Mouse (Mus musculus) left cerebral cortex, postnatal 36 days (tissue): ENCODE data around the gene Acy3. TPM values are rescaled to one million over a fixed set of nuclear protein-coding genes. Genes with fewer than 3 reads are reported as not detected.
A peak's percentile ranks its signal among the peaks of the same experiment; 100 is the strongest.

Source experiments
- DNase-seq, 2 experiments: peaks; one replicate each; pipeline ENCODE4 v3.0.0; 2021 to 2022; ENCODE audit warnings: low spot score in 2 of 2, mixed read lengths in 1 of 2
- intact Hi-C: fragments of 180-260 bp; cut with DNase I; formaldehyde crosslinking; loops from one replicate; pipeline ENCODE4 v1.15.1; 2025
- total RNA-seq, 2 experiments: library from RNA; stranded (reverse); gene quantifications; 2 replicates each; pipeline ENCODE4 v1.2.3; 2021

The Acy3 gene
- total RNA-seq, 2 experiments from 2014 or later, result 2.0 to 2.7 TPM

- no peak for DNase-seq
- intact Hi-C loops, result no loop called here
These were observed 12.9 kb downstream of the Acy3 start for GRCm38 (mm10) chr19:3999121-3999730.

- intact Hi-C loops, result no loop called here
- peak; percentile 95 to 96 for DNase-seq
These were observed 13.9 kb downstream of the Acy3 start, which contains the start of the genes Nudt8 and Gm49405 for GRCm38 (mm10) chr19:4000119-4000900. TSS of gene Nudt8 (plus strand) at chr19:4000580. TSS of gene Gm49405 (plus strand) at chr19:4000626.

GRCm38 (mm10) chr19:4000949-4001525, 14.7 kb downstream of the Acy3 start:
- no peak for DNase-seq
- intact Hi-C loops, result no loop called here

- intact Hi-C loops, result no loop called here
- no peak for DNase-seq
These were observed 15.4 kb downstream of the Acy3 start for GRCm38 (mm10) chr19:4001752-4002151.

- intact Hi-C loops, result no loop called here
These were observed 16.7 kb downstream of the Acy3 start, which contains the start of gene Doc2g for GRCm38 (mm10) chr19:4003112-4003511. TSS of gene Doc2g (plus strand) at chr19:4003313.

GRCm38 (mm10) chr19:4003641-4004040, 17.3 kb downstream of the Acy3 start:
- intact Hi-C loops, result no loop called here
- DNase-seq, result no peak

More at GRCm38 (mm10) chr19:4003112-4003511, 16.7 kb downstream of the Acy3 start, which contains the start of gene Doc2g:
- DNase-seq, result no peak

- no peak for DNase-seq
- intact Hi-C loops, result no loop called here
These were observed 18.0 kb downstream of the Acy3 start for GRCm38 (mm10) chr19:4004331-4004730.

GRCm38 (mm10) chr19:4005091-4005490, 18.7 kb downstream of the Acy3 start:
- no peak for DNase-seq
- intact Hi-C loops, result no loop called here

GRCm38 (mm10) chr19:4005971-4006370, 19.6 kb downstream of the Acy3 start:
- intact Hi-C loops, result no loop called here
- DNase-seq, result no peak

GRCm38 (mm10) chr19:4011086-4011485, 24.7 kb downstream of the Acy3 start:
- intact Hi-C loops, result loop anchor here (10.0 kb wide), 1 partner anchor 214 kb away; no protein-coding TSS in a partner anchor
- no peak for DNase-seq

- DNase-seq, result peak; percentile 98
- intact Hi-C loops, result loop anchor here (2.0 to 10.0 kb wide), 2 partner anchors 68 to 212 kb away; no protein-coding TSS in a partner anchor
These were observed 26.2 kb downstream of the Acy3 start, which contains the start of gene Ndufv1 for GRCm38 (mm10) chr19:4012432-4013022. TSS of gene Ndufv1 (minus strand) at chr19:4012806.

- no peak for DNase-seq
- intact Hi-C loops, result loop anchor here (2.0 to 10.0 kb wide), 2 partner anchors 68 to 212 kb away; no protein-coding TSS in a partner anchor
These were observed 26.7 kb downstream of the Acy3 start for GRCm38 (mm10) chr19:4013066-4013465.

GRCm38 (mm10) chr19:4014802-4015201, 28.4 kb downstream of the Acy3 start:
- no peak for DNase-seq
- intact Hi-C loops, result loop anchor here (10.0 kb wide), 1 partner anchor 210 kb away; no protein-coding TSS in a partner anchor

GRCm38 (mm10) chr19:4015635-4016034, 29.3 kb downstream of the Acy3 start:
- DNase-seq, result no peak
- intact Hi-C loops, result loop anchor here (10.0 kb wide), 1 partner anchor 209 kb away; no protein-coding TSS in a partner anchor

- DNase-seq, result no peak
- intact Hi-C loops, result loop anchor here (10.0 kb wide), 1 partner anchor 207 kb away; no protein-coding TSS in a partner anchor
These were observed 31.7 kb downstream of the Acy3 start for GRCm38 (mm10) chr19:4017921-4018587.

GRCm38 (mm10) chr19:4018743-4019583, 32.6 kb downstream of the Acy3 start:
- intact Hi-C loops, result loop anchor here (1.0 to 10.0 kb wide), 2 partner anchors 29 to 206 kb away; no protein-coding TSS in a partner anchor
- DNase-seq, result peak; percentile 60 to 73

- no peak for DNase-seq
- intact Hi-C loops, result no loop called here
These were observed 36.8 kb downstream of the Acy3 start for GRCm38 (mm10) chr19:4023185-4023584.

- no peak for DNase-seq
- intact Hi-C loops, result no loop called here
These were observed 41.2 kb downstream of the Acy3 start for GRCm38 (mm10) chr19:4027576-4027975.
